Mouse (Mus musculus): Measurements from ENCODE around the gene Gm4302. TPM values are rescaled to one million over a fixed set of nuclear protein-coding genes. Genes with fewer than 3 reads are reported as not detected.
"Not testable (repeated sequence)": the region's sequence is repeated elsewhere in the genome, so short reads cannot be mapped to it uniquely, and the experiment has no call there.

The Gm4302 gene
- not detected in 2 replicates for polyA plus RNA-seq (2011; ENCODE audit: insufficient read depth, insufficient read length, low replicate concordance, missing spikeins)

DNA sequence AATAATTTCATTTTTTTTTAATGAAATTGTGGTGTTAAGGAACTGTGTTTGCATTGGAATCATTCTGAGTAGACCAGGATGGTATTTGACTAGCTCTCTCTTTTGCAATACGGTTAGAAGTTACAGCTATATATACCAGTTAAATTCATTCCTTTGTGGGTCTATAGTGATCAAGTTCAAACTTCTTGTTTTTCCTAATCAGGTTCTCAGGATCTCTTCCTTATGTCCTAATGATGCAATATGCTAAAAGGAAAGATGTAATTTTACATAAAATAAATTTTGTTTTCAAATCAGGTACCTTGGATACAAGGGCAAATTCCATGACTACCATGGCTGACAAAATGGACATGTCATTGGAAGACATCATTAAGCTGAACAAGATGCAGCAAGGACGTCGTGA is at the start of gene Gm4302:
Gene Gm4302 (plus strand): TSS at position 301 of the 400 bp plus-strand sequence.
- H3K4me3 ChIP-seq (replicated peaks; ENCODE audit: control insufficient read depth, low read depth, low read length); H3K27ac ChIP-seq (ENCODE audit: control insufficient read depth, insufficient read depth, low read depth, low read length, poor library complexity); H3K4me1 ChIP-seq (ENCODE audit: control insufficient read depth, insufficient read depth, low read length): not testable (repeated sequence)
- WGBS: no CpG with 5 or more reads among the region's 3 CpGs

DNA sequence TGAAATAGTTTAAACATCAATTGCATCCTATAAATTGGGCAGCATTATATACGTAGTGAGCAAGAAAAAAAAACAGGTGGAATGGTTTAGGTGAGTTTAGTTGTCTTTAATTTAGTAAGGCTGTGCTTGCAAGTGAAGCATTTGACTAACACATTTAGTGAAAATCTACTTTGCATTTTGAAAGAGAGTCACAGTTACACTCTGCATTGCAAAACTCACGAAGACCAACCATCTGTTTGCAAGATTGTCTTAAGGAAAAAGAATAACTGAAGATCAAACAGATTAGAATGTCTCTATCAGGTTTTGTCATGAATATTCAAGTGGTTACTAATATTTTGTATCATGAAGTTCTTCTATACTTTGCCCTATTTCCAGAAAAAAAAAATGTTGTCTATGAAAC is 44.5 kb upstream of the Gm4302 start:
- 68% methylated on average over 2 of the region's 2 CpGs for WGBS
- Histone ChIP-seq H3K4me3 (replicated peaks; ENCODE audit: control insufficient read depth, low read depth, low read length) (no peak overlapping the region), H3K27ac (ENCODE audit: control insufficient read depth, insufficient read depth, low read depth, low read length, poor library complexity) (no peak overlapping the region), H3K4me1 (ENCODE audit: control insufficient read depth, insufficient read depth, low read length) (no peaks in the 10 kb centered on the region)
- TF ChIP-seq CTCF (IDR thresholded peaks at IDR 0.05; ENCODE audit: control insufficient read depth, insufficient read depth, low read length): no peak

DNA sequence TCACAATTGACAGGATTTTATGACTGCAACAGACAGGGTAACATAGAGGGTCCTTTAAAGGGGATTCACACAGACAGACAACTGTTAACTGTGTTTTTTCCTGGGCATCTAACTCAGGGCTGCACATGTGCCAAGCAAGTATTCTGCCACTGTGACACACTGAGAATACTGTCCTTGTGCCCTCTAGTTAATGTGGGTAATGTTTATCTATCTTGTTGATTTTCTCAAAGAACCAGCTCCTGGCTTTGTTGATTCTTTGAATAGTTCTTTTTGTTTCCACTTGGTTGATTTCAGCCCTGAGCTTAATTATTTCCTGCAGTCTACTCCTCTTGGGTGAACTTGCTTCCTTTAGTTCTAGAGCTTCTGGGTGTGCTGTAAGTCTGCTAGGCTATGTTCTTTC is 40.5 kb upstream of the Gm4302 start:
- not testable (repeated sequence) for H3K4me3 ChIP-seq (replicated peaks; ENCODE audit: control insufficient read depth, low read depth, low read length); H3K27ac ChIP-seq (ENCODE audit: control insufficient read depth, insufficient read depth, low read depth, low read length, poor library complexity); H3K4me1 ChIP-seq (ENCODE audit: control insufficient read depth, insufficient read depth, low read length)

DNA sequence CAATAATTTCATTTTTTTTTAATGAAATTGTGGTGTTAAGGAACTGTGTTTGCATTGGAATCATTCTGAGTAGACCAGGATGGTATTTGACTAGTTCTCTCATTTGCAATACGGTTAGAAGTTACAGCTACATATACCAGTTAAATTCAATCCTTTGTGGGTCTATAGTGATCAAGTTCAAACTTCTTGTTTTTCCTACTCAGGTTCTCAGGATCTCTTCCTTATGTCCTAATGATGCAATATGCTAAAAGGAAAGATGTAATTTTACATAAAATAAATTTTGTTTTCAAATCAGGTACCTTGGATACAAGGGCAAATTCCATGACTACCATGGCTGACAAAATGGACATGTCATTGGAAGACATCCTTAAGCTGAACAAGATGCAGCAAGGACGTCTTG is 5.3 kb upstream of the Gm4302 start, which contains the start of gene Gm4301:
Gene Gm4301 (plus strand): TSS at position 301 of the 400 bp plus-strand sequence.
- H3K4me1 ChIP-seq (ENCODE audit: control insufficient read depth, insufficient read depth, low read length); H3K27ac ChIP-seq (ENCODE audit: control insufficient read depth, insufficient read depth, low read depth, low read length, poor library complexity); H3K4me3 ChIP-seq (replicated peaks; ENCODE audit: control insufficient read depth, low read depth, low read length): not testable (repeated sequence)
- WGBS: no CpG with 5 or more reads among the region's 2 CpGs

DNA sequence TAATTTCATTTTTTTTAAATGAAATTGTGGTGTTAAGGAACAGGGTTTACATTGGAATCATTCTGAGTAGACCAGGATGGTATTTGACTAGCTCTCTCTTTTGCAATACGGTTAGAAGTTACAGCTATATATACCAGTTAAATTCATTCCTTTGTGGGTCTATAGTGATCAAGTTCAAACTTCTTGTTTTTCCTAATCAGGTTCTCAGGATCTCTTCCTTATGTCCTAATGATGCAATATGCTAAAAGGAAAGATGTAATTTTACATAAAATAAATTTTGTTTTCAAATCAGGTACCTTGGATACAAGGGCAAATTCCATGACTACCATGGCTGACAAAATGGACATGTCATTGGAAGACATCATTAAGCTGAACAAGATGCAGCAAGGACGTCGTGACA is 5.0 kb downstream of the Gm4302 start, which contains the start of gene Gm4303:
Gene Gm4303 (plus strand): TSS at position 301 of the 400 bp plus-strand sequence.
- H3K27ac ChIP-seq (ENCODE audit: control insufficient read depth, insufficient read depth, low read depth, low read length, poor library complexity); H3K4me1 ChIP-seq (ENCODE audit: control insufficient read depth, insufficient read depth, low read length); H3K4me3 ChIP-seq (replicated peaks; ENCODE audit: control insufficient read depth, low read depth, low read length): not testable (repeated sequence)
- no CpG with 5 or more reads among the region's 3 CpGs for WGBS

DNA sequence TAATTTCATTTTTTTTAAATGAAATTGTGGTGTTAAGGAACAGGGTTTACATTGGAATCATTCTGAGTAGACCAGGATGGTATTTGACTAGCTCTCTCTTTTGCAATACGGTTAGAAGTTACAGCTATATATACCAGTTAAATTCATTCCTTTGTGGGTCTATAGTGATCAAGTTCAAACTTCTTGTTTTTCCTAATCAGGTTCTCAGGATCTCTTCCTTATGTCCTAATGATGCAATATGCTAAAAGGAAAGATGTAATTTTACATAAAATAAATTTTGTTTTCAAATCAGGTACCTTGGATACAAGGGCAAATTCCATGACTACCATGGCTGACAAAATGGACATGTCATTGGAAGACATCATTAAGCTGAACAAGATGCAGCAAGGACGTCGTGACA is 10.2 kb downstream of the Gm4302 start, which contains the start of gene Gm4305:
Gene Gm4305 (plus strand): TSS at position 301 of the 400 bp plus-strand sequence.
- H3K4me1 ChIP-seq (ENCODE audit: control insufficient read depth, insufficient read depth, low read length); H3K27ac ChIP-seq (ENCODE audit: control insufficient read depth, insufficient read depth, low read depth, low read length, poor library complexity); H3K4me3 ChIP-seq (replicated peaks; ENCODE audit: control insufficient read depth, low read depth, low read length): not testable (repeated sequence)
- WGBS: no CpG with 5 or more reads among the region's 3 CpGs

DNA sequence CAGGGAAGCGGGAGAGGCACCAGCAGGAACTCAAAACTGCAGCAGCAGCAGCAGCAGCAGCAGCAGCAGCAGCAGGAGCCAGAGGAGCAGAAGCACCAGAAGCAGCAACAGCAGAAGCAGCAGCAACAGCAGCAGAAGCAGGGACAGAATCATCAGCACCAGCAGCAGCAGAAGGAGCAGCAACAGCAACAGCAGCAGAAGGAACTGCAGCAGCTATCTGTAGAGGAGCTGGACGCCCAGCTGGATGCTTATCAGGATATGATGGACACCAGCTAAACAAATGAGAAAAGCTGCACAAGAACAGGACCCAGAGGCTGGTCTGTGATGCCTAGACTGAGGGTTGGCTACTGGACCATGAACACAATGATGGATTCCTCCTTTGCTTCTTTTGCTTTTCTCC is 16.2 kb downstream of the Gm4302 start:
- not testable (repeated sequence) for H3K27ac ChIP-seq (ENCODE audit: control insufficient read depth, insufficient read depth, low read depth, low read length, poor library complexity); H3K4me1 ChIP-seq (ENCODE audit: control insufficient read depth, insufficient read depth, low read length); H3K4me3 ChIP-seq (replicated peaks; ENCODE audit: control insufficient read depth, low read depth, low read length)
- WGBS: 64% methylated on average over 2 of the region's 2 CpGs

DNA sequence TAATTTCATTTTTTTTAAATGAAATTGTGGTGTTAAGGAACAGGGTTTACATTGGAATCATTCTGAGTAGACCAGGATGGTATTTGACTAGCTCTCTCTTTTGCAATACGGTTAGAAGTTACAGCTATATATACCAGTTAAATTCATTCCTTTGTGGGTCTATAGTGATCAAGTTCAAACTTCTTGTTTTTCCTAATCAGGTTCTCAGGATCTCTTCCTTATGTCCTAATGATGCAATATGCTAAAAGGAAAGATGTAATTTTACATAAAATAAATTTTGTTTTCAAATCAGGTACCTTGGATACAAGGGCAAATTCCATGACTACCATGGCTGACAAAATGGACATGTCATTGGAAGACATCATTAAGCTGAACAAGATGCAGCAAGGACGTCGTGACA is 20.4 kb downstream of the Gm4302 start, which contains the start of gene Gm4307:
Gene Gm4307 (plus strand): TSS at position 301 of the 400 bp plus-strand sequence.
- not testable (repeated sequence) for H3K4me3 ChIP-seq (replicated peaks; ENCODE audit: control insufficient read depth, low read depth, low read length); H3K27ac ChIP-seq (ENCODE audit: control insufficient read depth, insufficient read depth, low read depth, low read length, poor library complexity); H3K4me1 ChIP-seq (ENCODE audit: control insufficient read depth, insufficient read depth, low read length)
- no CpG with 5 or more reads among the region's 3 CpGs for WGBS

DNA sequence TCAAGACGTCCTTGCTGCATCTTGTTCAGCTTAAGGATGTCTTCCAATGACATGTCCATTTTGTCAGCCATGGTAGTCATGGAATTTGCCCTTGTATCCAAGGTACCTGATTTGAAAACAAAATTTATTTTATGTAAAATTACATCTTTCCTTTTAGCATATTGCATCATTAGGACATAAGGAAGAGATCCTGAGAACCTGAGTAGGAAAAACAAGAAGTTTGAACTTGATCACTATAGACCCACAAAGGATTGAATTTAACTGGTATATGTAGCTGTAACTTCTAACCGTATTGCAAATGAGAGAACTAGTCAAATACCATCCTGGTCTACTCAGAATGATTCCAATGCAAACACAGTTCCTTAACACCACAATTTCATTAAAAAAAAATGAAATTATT is 41.8 kb downstream of the Gm4302 start, which contains the start of gene Gm4312:
Gene Gm4312 (minus strand): TSS at position 101 of the 400 bp plus-strand sequence.
- no CpG with 5 or more reads among the region's 2 CpGs for WGBS
- H3K27ac ChIP-seq (ENCODE audit: control insufficient read depth, insufficient read depth, low read depth, low read length, poor library complexity); H3K4me3 ChIP-seq (replicated peaks; ENCODE audit: control insufficient read depth, low read depth, low read length); H3K4me1 ChIP-seq (ENCODE audit: control insufficient read depth, insufficient read depth, low read length): not testable (repeated sequence)

Other genes starting within 250 kb of the Gm4302 start
- gene Gm4301, start 5.2 kb upstream of the Gm4302 start, polyA plus RNA-seq (2011; ENCODE audit: insufficient read depth, insufficient read length, low replicate concordance, missing spikeins): not detected in 2 replicates
- not detected in 2 replicates for gene Gm4303, start 5.1 kb downstream of the Gm4302 start, polyA plus RNA-seq (2011; ENCODE audit: insufficient read depth, insufficient read length, low replicate concordance, missing spikeins)
- not detected in 2 replicates for gene Gm4305, start 10.3 kb downstream of the Gm4302 start, polyA plus RNA-seq (2011; ENCODE audit: insufficient read depth, insufficient read length, low replicate concordance, missing spikeins)
- not detected in 2 replicates for gene Gm4307, start 20.5 kb downstream of the Gm4302 start, polyA plus RNA-seq (2011; ENCODE audit: insufficient read depth, insufficient read length, low replicate concordance, missing spikeins)
- gene Gm4312, start 41.7 kb downstream of the Gm4302 start, polyA plus RNA-seq (2011; ENCODE audit: insufficient read depth, insufficient read length, low replicate concordance, missing spikeins): not detected in 2 replicates
- gene Tmtc3, start 146.5 kb downstream of the Gm4302 start, polyA plus RNA-seq (2011; ENCODE audit: insufficient read depth, insufficient read length, low replicate concordance, missing spikeins): 0.92 and 1.4 TPM in 2 replicates
- gene Cep290, start 146.7 kb downstream of the Gm4302 start, polyA plus RNA-seq (2011; ENCODE audit: insufficient read depth, insufficient read length, low replicate concordance, missing spikeins): 47.0 and 71.3 TPM in 2 replicates
- gene 4930430F08Rik, start 249.6 kb downstream of the Gm4302 start, polyA plus RNA-seq (2011; ENCODE audit: insufficient read depth, insufficient read length, low replicate concordance, missing spikeins): 3.5 and 6.5 TPM in 2 replicates
- gene 1700017N19Rik, start 249.6 kb downstream of the Gm4302 start, polyA plus RNA-seq (2011; ENCODE audit: insufficient read depth, insufficient read length, low replicate concordance, missing spikeins): not detected in 2 replicates

Measured in bone marrow, adult 2 months (tissue).